Comparison of ENCODE assay signal across 8 mouse cellular contexts in the genomic region with DNA sequence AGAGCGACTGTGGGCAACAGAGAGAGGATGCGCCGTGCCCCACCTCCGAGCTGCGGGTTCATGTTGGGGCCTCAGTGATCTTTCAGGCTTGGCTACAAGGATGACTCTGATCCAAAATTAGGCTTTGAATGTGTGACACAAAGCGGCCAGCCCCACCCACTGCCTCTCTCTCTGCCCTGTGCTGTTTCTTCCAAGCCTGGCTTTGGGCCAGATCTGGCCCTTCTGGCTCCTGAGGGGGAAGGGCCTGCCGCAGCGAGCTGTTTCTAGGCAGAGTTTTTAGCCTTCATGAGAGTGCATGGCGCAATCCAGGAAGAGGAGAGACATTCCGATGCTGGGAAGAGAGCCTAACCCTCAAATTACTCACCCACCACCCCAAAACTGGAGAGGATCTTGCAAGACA.
A peak's percentile ranks its signal among the peaks of the same experiment; 100 is the strongest.
DNase-seq lines count a peak whose midpoint lies in the region; ATAC-seq and TF ChIP-seq lines count a peak whose summit lies in the region.

No protein-coding gene starts in this region.

- 16% methylated on average over 10 of the region's 10 CpGs for WGBS in hindbrain, postnatal 0 days
- 52% methylated on average over 10 of the region's 10 CpGs for WGBS in liver, embryonic 14.5 days (ENCODE audit: insufficient replicate concordance)

- no peak overlapping the region for H3ac ChIP-seq in myocyte (ENCODE audit: control insufficient read depth, insufficient read length)

- H3K27me3 ChIP-seq in hindbrain, postnatal 0 days (ENCODE audit: insufficient read depth, low read length): no peaks in the 10 kb centered on the region
- H3K27me3 ChIP-seq in liver, embryonic 14.5 days (ENCODE audit: control insufficient read depth, insufficient read depth, low read length): no peaks in the 10 kb centered on the region
- H3K27me3 ChIP-seq in myocyte (ENCODE audit: control insufficient read depth, insufficient read depth, insufficient read length): no peaks in the 10 kb centered on the region

- H3K27ac ChIP-seq in hindbrain, postnatal 0 days: peak overlapping the region; percentile 70
- no peak overlapping the region for H3K27ac ChIP-seq in liver, embryonic 14.5 days

- TF ChIP-seq POLR2A in myocyte (IDR thresholded peaks at IDR 0.05; ENCODE audit: insufficient read length, low read depth): peak; percentile 43

- H3K36me3 ChIP-seq in hindbrain, postnatal 0 days (ENCODE audit: insufficient read depth, low read length): no peaks in the 10 kb centered on the region
- H3K36me3 ChIP-seq in liver, embryonic 14.5 days (replicated peaks; ENCODE audit: control insufficient read depth, insufficient read depth, low read depth): no peaks in the 10 kb centered on the region
- H3K36me3 ChIP-seq in myocyte (ENCODE audit: control insufficient read depth, insufficient read depth): no peaks in the 10 kb centered on the region

- H3K9me3 ChIP-seq in hindbrain, postnatal 0 days (ENCODE audit: low read length): no peaks in the 10 kb centered on the region
- H3K9me3 ChIP-seq in liver, embryonic 14.5 days (ENCODE audit: control insufficient read depth, low read length): no peaks in the 10 kb centered on the region

- H3K4me1 ChIP-seq in hindbrain, postnatal 0 days (ENCODE audit: insufficient read depth, low read length): peaks cover 20% of the 10 kb centered on the region
- peaks cover 0 to 10% of the 10 kb centered on the region in 2 experiments; a peak in 1 of 4 replicates for H3K4me1 ChIP-seq in liver, embryonic 14.5 days (replicated peaks; ENCODE audit: control insufficient read depth in 2 of 2, insufficient read depth in 2 of 2, low read length in 1 of 2)

- 0 out of 2 replicates have a peak overlapping the region, but pooled peaks have one; percentile 2 for H3K9ac ChIP-seq in hindbrain, postnatal 0 days (replicated peaks; ENCODE audit: low read length)
- no peak overlapping the region for H3K9ac ChIP-seq in liver, embryonic 14.5 days (replicated peaks)

- ATAC-seq in frontal cortex, adult (ENCODE audit: low TSS enrichment): peak; percentile 25
- peak; percentile 30 for ATAC-seq in common myeloid progenitor, adult 5-6 weeks (replicated peaks; ENCODE audit: low read depth, poor library complexity, severe bottlenecking)
- ATAC-seq in hindbrain, postnatal 0 days: peak; percentile 73
- ATAC-seq in liver, embryonic 14.5 days (ENCODE audit: insufficient read depth): no peak

- TF ChIP-seq EP300 in liver, embryonic 14.5 days (IDR thresholded peaks at IDR 0.05; ENCODE audit: low read depth): no peak

- H3K4me3 ChIP-seq in hindbrain, postnatal 0 days (ENCODE audit: low read length): no peak overlapping the region
- no peak overlapping the region for H3K4me3 ChIP-seq in liver, embryonic 14.5 days (ENCODE audit: insufficient read depth in 1 of 2, low read depth in 2 of 2, low read length in 2 of 2)
- H3K4me3 ChIP-seq in myocyte: no peak overlapping the region

- peak overlapping the region; percentile 37; the same call in 1 of the 2 replicates for H3K4me2 ChIP-seq in hindbrain, postnatal 0 days (ENCODE audit: low read depth, low read length)
- no peak overlapping the region for H3K4me2 ChIP-seq in liver, embryonic 14.5 days (ENCODE audit: low read depth)
- H3K4me2 ChIP-seq in myocyte (ENCODE audit: low read depth): peak overlapping the region; percentile 84

- no peak for TF ChIP-seq CTCF in hindbrain, postnatal 0 days (IDR thresholded peaks at IDR 0.05; ENCODE audit: low read depth)
- TF ChIP-seq CTCF in liver, embryonic 14.5 days (IDR thresholded peaks at IDR 0.05; ENCODE audit: low read depth): no peak

- DNase-seq in frontal cortex, postnatal 36 days (ENCODE audit: low spot score in 2 of 2): no peak
- DNase-seq in gastrocnemius, postnatal 25 days: peak; percentile 83
- peak; percentile 90 for DNase-seq in hindbrain, postnatal 0 days (ENCODE audit: low spot score)
- peak in 2 of 3 experiments; percentile 5 to 23 for DNase-seq in liver, embryonic 14.5 days (ENCODE audit: low read depth in 3 of 3, low spot score in 3 of 3)
- DNase-seq in urinary bladder, postnatal 10 days (ENCODE audit: low spot score): peak; percentile 33

- H3K79me2 ChIP-seq in myocyte (ENCODE audit: control insufficient read depth, insufficient read depth): no peaks in the 10 kb centered on the region

TF ChIP-seq in myocyte, 11 proteins besides CTCF, POLR2A, EP300 and RAD21:
- TF ChIP-seq TCF12 (IDR thresholded peaks at IDR 0.05; ENCODE audit: insufficient read depth, poor library complexity, severe bottlenecking): no peak
- TF ChIP-seq CEBPB (IDR thresholded peaks at IDR 0.05; ENCODE audit: insufficient read depth, poor library complexity, severe bottlenecking): peak; percentile 95
- no peak for TF ChIP-seq SRF (IDR thresholded peaks at IDR 0.05; ENCODE audit: control insufficient read depth, insufficient read length, low read depth)
- TF ChIP-seq MYOG (IDR thresholded peaks at IDR 0.05; ENCODE audit: control insufficient read depth in 1 of 3, insufficient read depth in 1 of 3, insufficient read length in 2 of 3, low read depth in 2 of 3): peak in 1 of 3 experiments; percentile 21
- TF ChIP-seq POLR2AphosphoS2 (IDR thresholded peaks at IDR 0.05; ENCODE audit: insufficient read length, low read depth): no peak
- TF ChIP-seq USF1 (IDR thresholded peaks at IDR 0.05; ENCODE audit: low read depth): no peak
- no peak for TF ChIP-seq REST (IDR thresholded peaks at IDR 0.05; ENCODE audit: insufficient read depth, insufficient read length)
- no peak for TF ChIP-seq TCF3 (IDR thresholded peaks at IDR 0.05; ENCODE audit: insufficient read length, low read depth)
TF ChIP-seq in myocyte: peak in this region for 2.

Comparison
In these comparisons a context has a peak if more than half of its experiments do, and no peak if none do; other contexts are left out.
1. DNase-seq: peak in gastrocnemius, postnatal 25 days (single experiment), hindbrain, postnatal 0 days (single experiment), liver, embryonic 14.5 days (2 of 3) and urinary bladder, postnatal 10 days (single experiment); none in frontal cortex, postnatal 36 days (0 of 2).